Mouse (Mus musculus): ENCODE data around the gene Tbc1d20.
A peak's percentile ranks its signal among the peaks of the same experiment; 100 is the strongest.
"Not testable (repeated sequence)": the region's sequence is repeated elsewhere in the genome, so short reads cannot be mapped to it uniquely, and the experiment has no call there.

Tbc1d20 gene

GRCm38 (mm10) chr2:152327980-152328379, 34.4 kb downstream of the Tbc1d20 start:
- DNase-seq = no peak

GRCm38 (mm10) chr2:152330858-152331423, 37.3 kb downstream of the Tbc1d20 start:
- DNase-seq = no peak

GRCm38 (mm10) chr2:152332101-152332825, 38.6 kb downstream of the Tbc1d20 start, which contains the start of gene Rbck1:
TSS of gene Rbck1 (minus strand) at chr2:152332653.
- DNase-seq = peak; percentile 96

- no peak for DNase-seq
Observed at GRCm38 (mm10) chr2:152333345-152334006, 39.8 kb downstream of the Tbc1d20 start.

GRCm38 (mm10) chr2:152335289-152335820, 41.7 kb downstream of the Tbc1d20 start:
- no peak for DNase-seq

GRCm38 (mm10) chr2:152336856-152337255, 43.2 kb downstream of the Tbc1d20 start:
- DNase-seq = no peak

GRCm38 (mm10) chr2:152337591-152338212, 44.1 kb downstream of the Tbc1d20 start:
- DNase-seq = no peak

GRCm38 (mm10) chr2:152338319-152338718, 44.7 kb downstream of the Tbc1d20 start:
- no peak for DNase-seq

GRCm38 (mm10) chr2:152339631-152340179, 46.1 kb downstream of the Tbc1d20 start:
- no peak for DNase-seq

- DNase-seq = peak; percentile 89
Observed at GRCm38 (mm10) chr2:152343329-152344213, 49.9 kb downstream of the Tbc1d20 start, which contains the start of gene Trib3. TSS of gene Trib3 (minus strand) at chr2:152344032.

GRCm38 (mm10) chr2:152344361-152344760, 50.7 kb downstream of the Tbc1d20 start:
- peak; percentile 28 for DNase-seq

GRCm38 (mm10) chr2:152344909-152345308, 51.3 kb downstream of the Tbc1d20 start:
- DNase-seq = no peak

- no peak for DNase-seq
Observed at GRCm38 (mm10) chr2:152345393-152345792, 51.8 kb downstream of the Tbc1d20 start.

- DNase-seq = no peak
Observed at GRCm38 (mm10) chr2:152346776-152347465, 53.3 kb downstream of the Tbc1d20 start.

- no peak for DNase-seq
Observed at GRCm38 (mm10) chr2:152347722-152348121, 54.1 kb downstream of the Tbc1d20 start.

- no peak for DNase-seq
Observed at GRCm38 (mm10) chr2:152349205-152349604, 55.6 kb downstream of the Tbc1d20 start.

- no peak for DNase-seq
Observed at GRCm38 (mm10) chr2:152349842-152350540, 56.4 kb downstream of the Tbc1d20 start.

GRCm38 (mm10) chr2:152357254-152357653, 63.6 kb downstream of the Tbc1d20 start:
- no peak for DNase-seq

GRCm38 (mm10) chr2:152358977-152359376, 65.3 kb downstream of the Tbc1d20 start:
- not testable (repeated sequence) for DNase-seq

GRCm38 (mm10) chr2:152359616-152360015, 66.0 kb downstream of the Tbc1d20 start:
- DNase-seq = no peak
